Comparison of ENCODE assay signal across 8 mouse cellular contexts in the genomic region with DNA sequence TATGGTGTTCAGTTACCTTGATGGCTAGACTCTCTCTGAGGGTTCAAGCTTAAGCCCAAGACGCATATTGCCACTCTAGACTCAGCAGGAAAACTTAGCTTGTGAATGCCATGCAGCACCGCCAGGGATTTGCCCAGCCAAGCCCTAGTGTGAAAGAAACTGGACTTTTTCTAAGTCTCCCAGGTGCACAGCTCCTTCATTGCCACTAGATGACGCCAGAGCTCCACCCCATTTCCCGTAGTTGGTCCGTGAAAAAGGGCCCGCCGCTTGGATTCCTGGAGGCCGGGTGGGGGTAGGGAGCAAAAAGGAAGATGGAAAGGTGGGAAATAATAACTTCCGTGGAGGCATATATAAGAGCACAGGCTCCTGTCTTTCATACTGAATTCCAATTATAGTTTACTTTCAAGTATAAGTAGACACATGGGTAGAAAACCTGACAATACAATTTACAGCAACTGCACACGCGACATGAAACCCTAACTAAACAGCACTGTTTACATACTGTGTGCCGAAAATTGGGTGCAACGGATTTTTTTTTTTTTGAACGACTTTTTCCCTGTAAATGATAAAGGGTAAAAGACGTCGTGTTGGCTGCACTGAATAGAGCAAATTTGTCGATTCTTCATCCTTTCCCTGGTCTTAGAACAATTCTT. TPM values are rescaled to one million over a fixed set of nuclear protein-coding genes. Genes with fewer than 3 reads are reported as not detected.
DNase-seq lines count a peak whose midpoint lies in the region; ATAC-seq and TF ChIP-seq lines count a peak whose summit lies in the region.

No protein-coding gene starts in this region.

- no peak overlapping the region for H3K27ac ChIP-seq in left cerebral cortex, adult 2 months

- intact Hi-C loops in heart, postnatal 10 days (cut with DNase I), result loop anchor here (1.0 to 2.0 kb wide), 3 partner anchors 504 to 888 kb away; no protein-coding TSS in a partner anchor
- intact Hi-C loops in left cerebral cortex, adult 2 months (cut with DNase I), result loop anchor here (1.0 to 5.0 kb wide), 5 partner anchors 505 to 1005 kb away; no protein-coding TSS in a partner anchor

- ATAC-seq in G1E (ENCODE audit: extremely low read depth, insufficient number of reproducible peaks, low FRiP score, poor library complexity, severe bottlenecking), result no peak; the same call in 1 of the 2 replicates
- peak; percentile 90 for ATAC-seq in megakaryocyte-erythroid progenitor cell, adult 5-6 weeks (replicated peaks; ENCODE audit: low FRiP score, low TSS enrichment, poor library complexity, severe bottlenecking)

- no peaks in the 10 kb centered on the region for H3K36me3 ChIP-seq in G1E (replicated peaks)

- no peaks in the 10 kb centered on the region for H3K4me1 ChIP-seq in G1E (ENCODE audit: insufficient read depth, low read depth, low read length)

- peak; percentile 17 for DNase-seq in kidney, adult 11 months
- DNase-seq in kidney, adult 8-10 months, result no peak
- peak; percentile 38 for DNase-seq in G1E (ENCODE audit: low spot score)
- peak; percentile 80 for DNase-seq in embryo, embryonic 9.5 days (ENCODE audit: extremely low spot score)
- peak; percentile 58 to 78 for DNase-seq in heart, postnatal 10 days
- peak; percentile 35 to 57 for DNase-seq in left cerebral cortex, adult 2 months (ENCODE audit: extremely low spot score in 1 of 2, low spot score in 2 of 2)
- peak; percentile 75 for DNase-seq in testis, postnatal 10 days (ENCODE audit: low spot score)

- H3K27me3 ChIP-seq in G1E (ENCODE audit: insufficient read depth, low read length), result peaks cover 19% of the 10 kb centered on the region

- no peak overlapping the region for H3K4me3 ChIP-seq in G1E (ENCODE audit: low read depth, low read length)
- peak overlapping the region; percentile 22; the same call in 1 of the 2 replicates for H3K4me3 ChIP-seq in left cerebral cortex, adult 2 months

- no peaks in the 10 kb centered on the region for H3K9me3 ChIP-seq in G1E (replicated peaks)

- peak; percentile 81 for TF ChIP-seq CTCF in G1E (IDR thresholded peaks at IDR 0.05; ENCODE audit: low read depth, low read length)
- peak; percentile 100 for TF ChIP-seq CTCF in left cerebral cortex, adult 2 months (IDR thresholded peaks at IDR 0.05)

RNA-seq across cellular contexts. Expression of gene Foxc1, which starts 13.8 kb away (rescaled TPM):
- total RNA-seq in G1E (2014; fragmentation: Nextera tagmentation), result not detected in 2 replicates
- under 0.01 and 0.05 TPM in 2 replicates for total RNA-seq in G1E (2017)
- not detected in 2 replicates for polyA plus RNA-seq in G1E (2012)
- total RNA-seq in heart, postnatal 10 days (2021), result 1 to 10 TPM; 7.0 to 7.8 TPM
- 1 to 10 TPM; 4.8 to 6.1 TPM for total RNA-seq in left cerebral cortex, adult 2 months (2021)
- not detected in 2 replicates for total RNA-seq in megakaryocyte-erythroid progenitor cell, adult 5-6 weeks (2014; fragmentation: Nextera tagmentation)
- not detected in 2 replicates for total RNA-seq in megakaryocyte-erythroid progenitor cell, adult 5-6 weeks (2017)

Comparison
In these comparisons a context has a peak if more than half of its experiments do, and no peak if none do; other contexts are left out.
1. DNase-seq: peak in kidney, adult 11 months (single experiment), G1E (single experiment), embryo, embryonic 9.5 days (single experiment), heart, postnatal 10 days (2 of 2), left cerebral cortex, adult 2 months (2 of 2) and testis, postnatal 10 days (single experiment); none in kidney, adult 8-10 months (0 of 2).
2. RNA of gene Foxc1, which starts 13.8 kb away (total RNA-seq): 7.0 to 7.8 TPM in heart, postnatal 10 days and 4.8 to 6.1 TPM in left cerebral cortex, adult 2 months; under 0.01 to 0.05 TPM in G1E and not detected in megakaryocyte-erythroid progenitor cell, adult 5-6 weeks; every median in the first group is over 4 times any median in the second.